Mouse (Mus musculus) heart, embryonic 16.5 days (tissue): Measurements from ENCODE around the gene Fchsd2. TPM values are rescaled to one million over a fixed set of nuclear protein-coding genes. Genes with fewer than 3 reads are reported as not detected.

Experiments used
- ATAC-seq: fragments of 200-750 bp; cut with Nextera tagmentation; replicated peaks from 2 replicates; pipeline ENCODE4 v1.8.0; 2017; ENCODE audit warnings: moderate number of reproducible peaks; ENCODE audit not compliant: insufficient read depth, low FRiP score; ENCODE audit errors: extremely low read depth
- H3K27ac ChIP-seq: fragments of 300-500 bp; sonication (generic); 2 replicates; pipeline ENCODE4 v1.5.1; 2014; ENCODE audit warnings: mild to moderate bottlenecking, low read length, control low read depth, moderate library complexity
- H3K27me3 ChIP-seq: fragments of 300-500 bp; sonication (generic); 2 replicates; pipeline ENCODE4 v1.6.1; 2014; ENCODE audit warnings: low read length, mixed read lengths; ENCODE audit not compliant: control insufficient read depth, insufficient read depth
- H3K36me3 ChIP-seq: fragments of 300-500 bp; sonication (generic); 2 replicates; pipeline ENCODE4 v1.6.1; 2014; ENCODE audit not compliant: control insufficient read depth, insufficient read depth
- H3K4me1 ChIP-seq: fragments of 300-500 bp; sonication (generic); 2 replicates; pipeline ENCODE4 v1.6.1; 2014; ENCODE audit warnings: low read length, mixed read lengths; ENCODE audit not compliant: control insufficient read depth, insufficient read depth
- H3K4me2 ChIP-seq: fragments of 300-500 bp; sonication (generic); 2 replicates; pipeline ENCODE4 v1.6.1; 2014; ENCODE audit warnings: low read depth, mild to moderate bottlenecking, control low read depth, low read length
- H3K4me3 ChIP-seq: fragments of 300-500 bp; sonication (generic); 2 replicates; pipeline ENCODE4 v1.5.1; 2014; ENCODE audit warnings: mild to moderate bottlenecking, control low read depth, low read length
- H3K9ac ChIP-seq: fragments of 300-500 bp; sonication (generic); 2 replicates; pipeline ENCODE4 v1.6.1; 2014; ENCODE audit warnings: low read length, control low read depth
- H3K9me3 ChIP-seq: fragments of 300-500 bp; sonication (generic); replicated peaks from 2 replicates; pipeline ENCODE4 v1.6.1; 2016; ENCODE audit warnings: low read length; ENCODE audit not compliant: control insufficient read depth
- WGBS: fragments of 180-500 bp; shearing (Covaris S2); extraction: QIAGEN DNeasy Blood & Tissue Kit; methylation state at CpG from one replicate; pipeline ENCODE4 v1.1.7; 2014; 5-methylcytosine and 5-hydroxymethylcytosine counted together
- polyA plus RNA-seq: library from polyadenylated mRNA; unstranded; fragments of >200 nt; fragmentation: Nextera tagmentation; extraction: Ambion mirVana; gene quantifications from 2 replicates; pipeline ENCODE4 v1.2.1, GENCODE M21; 2015

Gene Fchsd2
- polyA plus RNA-seq, 1 experiment from 2014 or later: 16.4 TPM

DNA sequence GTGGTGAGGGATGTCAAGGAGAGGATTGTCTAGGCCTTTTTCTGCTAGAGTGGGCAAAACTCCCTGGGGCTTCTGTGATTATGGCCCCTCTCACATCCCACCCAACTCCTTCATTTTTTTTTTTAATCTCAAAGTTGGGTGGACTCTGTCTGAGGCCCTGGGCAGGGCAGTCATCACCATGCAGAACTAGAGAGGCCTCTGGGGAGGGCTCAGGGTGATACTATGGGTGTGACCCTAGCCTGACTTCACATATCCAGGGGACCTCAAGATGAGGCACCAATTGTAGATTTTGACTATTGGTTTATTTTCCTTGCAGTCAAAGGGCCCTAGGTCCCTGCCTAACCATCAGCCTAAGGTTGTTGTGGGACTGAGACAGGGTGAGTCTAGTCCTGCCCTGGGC lies 223.0 kb downstream of the Fchsd2 start:
- no peaks in the 10 kb centered on the region for H3K9me3 ChIP-seq
- H3K27me3 ChIP-seq: no peaks in the 10 kb centered on the region
- H3K27ac ChIP-seq: no peak overlapping the region
- H3K4me3 ChIP-seq: no peak overlapping the region
- no peak for ATAC-seq
- no peaks in the 10 kb centered on the region for H3K36me3 ChIP-seq
- H3K9ac ChIP-seq: no peak overlapping the region
- peaks cover 33% of the 10 kb centered on the region for H3K4me1 ChIP-seq
- H3K4me2 ChIP-seq: no peak overlapping the region

- no peak for ATAC-seq
- H3K27ac ChIP-seq: no peak overlapping the region
- H3K27me3 ChIP-seq: no peaks in the 10 kb centered on the region
- H3K36me3 ChIP-seq: no peaks in the 10 kb centered on the region
- H3K9ac ChIP-seq: no peak overlapping the region
- H3K4me1 ChIP-seq: peaks cover 30% of the 10 kb centered on the region
- no peak overlapping the region for H3K4me2 ChIP-seq
- H3K4me3 ChIP-seq: no peak overlapping the region
- H3K9me3 ChIP-seq: no peaks in the 10 kb centered on the region
- WGBS: 46% methylated on average over 6 of the region's 6 CpGs
These were observed 223.9 kb downstream of the Fchsd2 start for GRCm38 (mm10) chr7:101316591-101317001.

- Histone ChIP-seq H3K9me3 (no peaks in the 10 kb centered on the region), H3K4me3 (no peak within 1 kb of the TSS), H3K27me3 (no peaks in the 10 kb centered on the region), H3K36me3 (no peaks in the 10 kb centered on the region), H3K4me2 (no peak within 1 kb of the TSS), H3K27ac (no peak within 1 kb of the TSS), H3K4me1 (peaks cover 30% of the 10 kb centered on the region), H3K9ac (0 out of 2 replicates have a peak within 1 kb of the TSS, but pooled peaks have one; percentile 4)
- ATAC-seq: no peak
- 82% methylated on average over 3 of the region's 3 CpGs for WGBS
These were observed 224.4 kb downstream of the Fchsd2 start, which contains the start of gene Stard10 for GRCm38 (mm10) chr7:101317014-101317413. Stard10 (plus strand) TSS chr7:101317086.

DNA sequence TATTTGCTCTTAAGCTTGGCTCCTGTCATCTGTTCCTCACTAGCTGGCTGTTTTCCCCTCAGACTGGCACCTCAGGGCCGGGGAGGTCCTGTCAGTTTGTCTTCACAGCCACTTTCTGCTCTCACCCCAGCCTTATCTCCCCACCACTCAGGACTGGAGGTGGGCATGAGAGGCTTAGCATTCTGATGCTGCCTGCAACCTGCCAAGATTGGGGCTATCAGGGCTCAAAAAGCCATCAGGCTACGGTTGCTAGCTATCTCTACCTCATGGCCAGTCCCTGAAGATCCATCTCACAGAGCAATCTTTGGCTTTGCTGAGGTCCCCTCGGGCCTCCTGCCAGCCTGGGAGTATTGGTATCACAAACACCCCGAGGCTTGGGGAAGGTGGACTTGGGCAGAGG lies 226.2 kb downstream of the Fchsd2 start:
- Histone ChIP-seq H3K4me1 (peaks cover 30% of the 10 kb centered on the region), H3K4me3 (no peak overlapping the region), H3K36me3 (no peaks in the 10 kb centered on the region), H3K27me3 (no peaks in the 10 kb centered on the region), H3K9me3 (no peaks in the 10 kb centered on the region), H3K9ac (0 out of 2 replicates have a peak overlapping the region, but pooled peaks have one; percentile 2), H3K4me2 (peak overlapping the region; percentile 10; the same call in 1 of the 2 replicates), H3K27ac (peak overlapping the region; percentile 55)
- 18% methylated on average over 4 of the region's 4 CpGs for WGBS
- ATAC-seq: peak; percentile 32; the same call in 1 of the 2 replicates

GRCm38 (mm10) chr7:101319796-101320195 lies 227.1 kb downstream of the Fchsd2 start:
- no peaks in the 10 kb centered on the region for H3K36me3 ChIP-seq
- H3K4me3 ChIP-seq: no peak overlapping the region
- no peaks in the 10 kb centered on the region for H3K9me3 ChIP-seq
- 82% methylated on average over 1 of the region's 1 CpGs for WGBS
- no peak overlapping the region for H3K9ac ChIP-seq
- H3K27ac ChIP-seq: no peak overlapping the region
- H3K4me2 ChIP-seq: no peak overlapping the region
- ATAC-seq: no peak
- peaks cover 21% of the 10 kb centered on the region for H3K4me1 ChIP-seq
- H3K27me3 ChIP-seq: no peaks in the 10 kb centered on the region

DNA sequence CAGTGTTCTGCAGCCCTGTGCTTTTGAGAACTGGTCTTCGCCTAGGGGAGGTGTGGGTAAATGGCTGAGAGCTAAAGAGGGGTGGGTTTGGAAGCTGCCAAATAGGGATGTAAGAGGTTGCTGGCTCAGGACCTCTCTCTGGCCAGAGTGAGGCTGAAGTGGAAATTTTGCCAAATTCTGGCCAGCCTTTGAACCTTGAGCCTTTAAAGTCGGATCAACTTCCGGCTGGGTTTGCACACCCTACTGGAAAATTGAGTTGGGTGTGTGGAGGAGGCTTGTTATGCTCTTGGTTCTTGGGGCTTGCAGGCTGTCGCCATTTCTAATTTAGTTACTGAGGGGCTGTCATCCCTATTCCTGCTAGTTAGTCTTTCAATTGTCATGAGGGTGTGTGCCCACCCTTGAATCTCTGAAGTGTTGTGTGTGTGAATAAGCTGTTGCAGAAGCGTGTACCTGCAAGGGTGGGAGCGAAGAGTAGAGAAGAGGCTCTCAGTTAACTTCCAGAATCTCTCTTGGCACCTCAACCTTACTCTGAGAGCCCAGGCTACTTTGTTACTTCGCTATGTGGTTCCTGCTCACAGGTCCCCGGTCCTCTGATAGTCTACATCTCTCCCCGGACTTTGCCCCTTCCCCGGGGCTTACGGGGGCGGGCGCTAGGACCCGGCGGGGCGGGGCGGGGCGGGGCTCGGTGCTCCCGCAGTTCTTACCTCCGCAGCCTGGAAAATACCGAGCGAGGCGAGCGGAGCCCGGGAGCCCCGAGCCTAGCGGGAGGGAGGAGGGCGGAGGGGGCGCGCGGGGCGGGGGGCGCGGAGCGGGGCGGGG lies 227.9 kb downstream of the Fchsd2 start:
- peak; percentile 45 for ATAC-seq

GRCm38 (mm10) chr7:101321218-101321827 lies 228.7 kb downstream of the Fchsd2 start:
- Histone ChIP-seq H3K9ac (peak overlapping the region; percentile 78), H3K4me3 (peak overlapping the region; percentile 79), H3K4me2 (peak overlapping the region; percentile 94), H3K4me1 (peaks cover 21% of the 10 kb centered on the region), H3K9me3 (no peaks in the 10 kb centered on the region), H3K36me3 (no peaks in the 10 kb centered on the region), H3K27me3 (no peaks in the 10 kb centered on the region; the same call in 1 of the 2 replicates), H3K27ac (peak overlapping the region; percentile 9; the same call in 1 of the 2 replicates)
- peak; percentile 26 for ATAC-seq
- WGBS: 2% methylated on average over 40 of the region's 61 CpGs

More for the DNA sequence above, 227.9 kb downstream of the Fchsd2 start:
- Histone ChIP-seq H3K9ac (peak overlapping the region; percentile 78), H3K4me1 (peaks cover 21% of the 10 kb centered on the region), H3K27ac (peak overlapping the region; percentile 2; the same call in 1 of the 2 replicates), H3K9me3 (no peaks in the 10 kb centered on the region), H3K27me3 (no peaks in the 10 kb centered on the region; the same call in 1 of the 2 replicates), H3K4me2 (peak overlapping the region; percentile 94), H3K4me3 (peak overlapping the region; percentile 79), H3K36me3 (no peaks in the 10 kb centered on the region)
- WGBS: 5% methylated on average over 31 of the region's 37 CpGs

DNA sequence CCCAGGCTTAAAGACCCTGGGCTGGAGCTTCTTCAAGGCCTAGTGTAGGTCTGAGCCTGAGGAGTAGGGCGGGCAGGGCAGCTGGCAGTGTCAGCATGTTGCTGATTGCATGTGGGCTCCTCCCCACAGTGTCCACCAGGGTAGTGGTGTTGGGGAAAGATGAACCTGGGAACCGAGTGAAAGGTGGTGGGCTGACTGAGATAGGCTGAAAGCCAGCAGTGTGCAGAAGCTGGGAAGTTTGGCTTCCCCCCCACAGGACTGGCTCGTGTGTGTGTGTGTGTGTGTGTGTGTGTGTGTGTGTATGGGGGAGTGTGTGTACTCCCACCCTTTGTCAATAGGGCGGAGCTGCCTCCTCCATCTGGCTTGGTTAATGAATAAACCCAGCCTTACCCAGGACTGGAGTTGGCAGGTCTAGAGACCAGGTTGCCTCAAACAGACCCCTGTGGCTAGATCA lies 230.5 kb downstream of the Fchsd2 start:
- ATAC-seq: no peak
- Histone ChIP-seq H3K36me3 (no peaks in the 10 kb centered on the region), H3K9me3 (no peaks in the 10 kb centered on the region), H3K4me3 (no peak overlapping the region), H3K27ac (no peak overlapping the region), H3K4me2 (peak overlapping the region; percentile 94), H3K9ac (no peak overlapping the region), H3K4me1 (peaks cover 18% of the 10 kb centered on the region), H3K27me3 (no peaks in the 10 kb centered on the region; the same call in 1 of the 2 replicates)
- WGBS: 61% methylated on average over 4 of the region's 4 CpGs
